Mouse (Mus musculus) adrenal gland, adult 18-20 months (tissue): ENCODE measurements around the gene Hepacam. TPM values are rescaled to one million over a fixed set of nuclear protein-coding genes. Genes with fewer than 3 reads are reported as not detected.

Experiments used
- DNase-seq, 2 experiments: peaks; one replicate each; pipeline ENCODE4 v3.0.0; 2021 to 2022; ENCODE audit warnings: low spot score in 2 of 2
- total RNA-seq, 2 experiments: library from RNA; stranded (reverse); gene quantifications; 1 replicate in 1 of 2; 2 replicates in 1 of 2; pipeline ENCODE4 v1.2.3; 2021

The Hepacam gene
- total RNA-seq, 2 experiments from 2014 or later, result 0.36 TPM; not detected in 1

DNA sequence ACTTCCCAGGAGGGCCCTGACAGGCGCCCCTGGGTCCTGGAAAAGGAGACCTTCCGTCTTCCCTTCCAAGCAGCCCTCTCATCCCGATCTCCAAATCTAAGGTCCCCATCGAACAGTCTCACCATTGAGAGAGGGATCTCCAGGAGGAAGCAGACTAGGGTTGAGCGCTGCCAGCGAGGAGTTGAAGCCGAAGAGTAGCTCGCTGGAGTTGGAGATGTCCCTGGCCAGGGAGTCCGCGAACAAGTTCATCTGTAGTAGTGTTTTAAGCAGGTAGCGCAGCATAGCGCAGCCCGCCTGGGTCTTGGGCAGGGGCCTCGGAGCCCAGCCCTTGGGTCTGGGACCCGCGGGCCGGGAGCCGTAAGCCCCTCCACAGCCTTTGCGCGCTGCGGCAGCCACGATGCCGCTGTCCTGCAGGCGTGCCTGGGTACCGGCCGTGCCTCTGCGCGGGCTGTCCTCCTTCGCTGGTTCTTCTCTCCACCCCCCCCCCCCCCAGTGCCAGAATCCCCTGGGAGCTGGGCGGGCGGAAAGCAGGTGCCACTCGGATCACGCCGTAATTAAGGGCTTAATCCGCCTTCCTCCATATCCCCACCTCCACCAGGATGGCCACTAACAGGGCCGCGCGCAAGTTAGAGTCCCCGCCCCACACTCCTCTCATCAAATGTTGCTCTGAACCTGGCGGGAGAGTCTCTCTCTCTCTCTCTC lies 65.7 kb downstream of the Hepacam start, which contains the start of gene Robo3:
Robo3 (minus strand) TSS at position 527 of the 702 bp plus-strand sequence.
- DNase-seq, result peak in 1 of 2 experiments; percentile 21

DNA sequence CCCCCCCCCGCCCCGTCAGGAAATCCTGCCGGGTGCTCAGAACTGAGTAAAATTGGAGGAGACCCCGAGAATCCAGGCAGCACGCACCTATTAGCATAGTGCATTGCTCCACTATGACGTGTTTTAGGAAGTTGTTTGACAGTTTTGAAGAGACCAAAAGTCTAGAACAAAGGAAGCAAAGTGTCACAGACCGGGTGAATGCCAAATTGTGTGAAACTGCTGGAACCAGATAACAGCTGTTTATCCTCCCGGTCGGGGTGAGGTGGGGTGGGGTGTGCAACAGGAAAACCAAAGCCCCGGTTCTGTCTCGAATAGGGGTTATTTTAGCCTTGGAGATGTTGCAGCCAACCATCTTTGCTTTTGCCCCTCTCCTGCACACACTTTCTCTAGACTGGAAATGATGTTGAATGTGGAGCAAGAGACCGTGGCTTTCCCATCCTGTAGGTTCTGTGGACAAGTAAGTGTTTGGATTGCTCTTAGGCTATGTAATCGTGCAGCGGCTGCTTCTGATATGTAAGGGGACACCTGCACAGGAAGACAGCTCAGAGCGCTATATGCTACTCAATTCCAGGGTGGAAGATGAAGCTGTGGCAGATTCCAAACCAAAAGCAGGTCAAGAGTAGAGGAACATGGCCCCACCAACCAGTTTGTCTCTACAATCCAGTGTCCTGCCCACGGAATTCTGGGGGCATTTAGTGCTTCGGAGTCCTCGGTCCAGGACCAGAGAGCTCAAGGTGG lies 66.8 kb downstream of the Hepacam start:
- DNase-seq, result no peak

DNA sequence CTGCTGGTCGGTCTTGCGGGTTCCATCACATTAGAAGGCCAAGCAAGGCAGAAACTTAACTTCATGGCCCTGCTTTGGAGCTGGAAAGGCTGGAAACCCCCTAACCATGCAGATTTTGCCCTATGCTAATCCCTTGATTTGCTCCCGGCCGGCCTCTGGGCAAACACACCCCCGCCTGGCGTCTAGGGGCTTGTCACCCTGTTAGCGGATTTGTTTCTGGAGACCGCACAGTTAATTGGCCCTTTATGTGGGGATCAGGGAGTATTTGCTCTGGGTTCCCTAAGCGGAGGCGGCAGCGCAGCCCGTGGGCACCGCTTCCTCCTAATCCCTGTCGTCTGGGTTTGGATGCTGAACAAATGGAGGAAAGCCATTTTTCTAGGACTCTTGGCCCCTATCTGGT lies 67.8 kb downstream of the Hepacam start:
- no peak for DNase-seq

DNA sequence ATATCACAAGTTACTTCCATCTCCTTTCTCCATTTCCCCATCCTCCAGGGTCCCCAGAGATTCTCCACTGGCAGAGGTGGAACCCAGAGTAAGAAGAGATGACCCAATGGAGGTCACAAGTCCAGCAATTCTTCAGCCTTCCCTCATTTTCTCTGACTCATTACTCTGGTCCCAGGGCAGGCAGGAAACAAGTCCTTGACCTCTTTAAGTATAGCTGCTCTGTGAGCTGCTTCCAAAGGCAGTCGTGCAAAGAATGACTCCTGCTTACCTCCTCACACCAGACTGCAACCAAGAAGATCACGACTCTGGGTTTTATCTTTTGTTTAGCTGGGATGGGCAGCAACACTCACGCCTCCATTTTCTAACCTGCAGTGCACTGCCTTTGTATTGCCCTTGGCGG lies 68.5 kb downstream of the Hepacam start:
- no peak for DNase-seq

Other genes starting within 250 kb of the Hepacam start
- gene Pknox2, start 219.9 kb upstream of the Hepacam start, total RNA-seq, result 1 to 10 TPM; 2.0 to 3.5 TPM
- 1 to 10 TPM; 5.0 to 5.6 TPM for gene Tmem218, start 159.1 kb upstream of the Hepacam start, total RNA-seq
- gene Slc37a2, start 111.6 kb upstream of the Hepacam start, total RNA-seq, result 10 to 100 TPM; 22.8 to 44.7 TPM
- gene Ccdc15, start 18.9 kb upstream of the Hepacam start, total RNA-seq, result 1 to 10 TPM; 1.9 to 2.0 TPM
- 10 to 100 TPM; 18.3 to 18.5 TPM for gene Robo4, start 34.5 kb downstream of the Hepacam start, total RNA-seq
- 1 to 10 TPM in 1 of 2 experiments, under 1 TPM in 1; 0.64 to 1.7 TPM for gene Robo3, start 65.9 kb downstream of the Hepacam start, total RNA-seq
- gene Msantd2, start 122.0 kb downstream of the Hepacam start, total RNA-seq, result 10 to 100 TPM; 21.1 to 24.0 TPM
- 10 to 100 TPM; 34.6 to 38.3 TPM for gene Esam, start 160.7 kb downstream of the Hepacam start, total RNA-seq
- 1 to 10 TPM; 2.1 to 2.8 TPM for gene Vsig2, start 171.9 kb downstream of the Hepacam start, total RNA-seq
- 1 to 10 TPM; 1.7 to 3.5 TPM for gene Nrgn, start 185.6 kb downstream of the Hepacam start, total RNA-seq
- 10 to 100 TPM; 16.2 to 17.7 TPM for gene Siae, start 188.3 kb downstream of the Hepacam start, total RNA-seq
- 1 to 10 TPM; 3.3 to 4.4 TPM for gene Spa17, start 246.4 kb downstream of the Hepacam start, total RNA-seq